Mouse (Mus musculus): Measurements from ENCODE around the gene Cand1. TPM values are rescaled to one million over a fixed set of nuclear protein-coding genes. Genes with fewer than 3 reads are reported as not detected.

The Cand1 gene
- polyA plus RNA-seq, 1 experiment from 2014 or later = 107 TPM

DNA sequence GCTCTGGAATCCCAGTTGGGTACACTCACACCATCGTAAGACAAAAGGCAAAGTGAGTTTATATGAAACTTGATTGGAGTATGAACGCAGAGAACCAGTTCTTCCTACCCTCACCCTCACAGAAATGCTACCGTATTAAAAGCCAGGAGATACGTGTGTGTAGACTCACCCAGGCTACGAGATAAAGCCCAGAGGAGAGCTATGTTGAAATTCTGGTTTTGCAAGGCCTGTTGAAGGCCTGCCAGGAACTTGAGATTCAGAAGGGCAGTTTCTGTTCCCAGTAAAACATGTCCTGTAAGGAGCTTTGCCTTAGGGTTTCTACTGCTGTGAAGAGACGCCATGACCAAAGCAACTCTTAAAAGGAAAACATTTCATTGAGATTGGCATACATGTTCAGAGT is 79.7 kb downstream of the Cand1 start:
- no peak for DNase-seq (ENCODE audit: low spot score)
- H3K4me1 ChIP-seq = peaks cover 6% of the 10 kb centered on the region
- no peaks in the 10 kb centered on the region for H3K27me3 ChIP-seq (ENCODE audit: low read depth, poor library complexity, severe bottlenecking)
- H3K9me3 ChIP-seq (replicated peaks) = no peaks in the 10 kb centered on the region
- H3K36me3 ChIP-seq = no peaks in the 10 kb centered on the region
- H3K27ac ChIP-seq = no peak overlapping the region
- WGBS = 91% methylated on average over 6 of the region's 6 CpGs
- H3K4me3 ChIP-seq = no peak overlapping the region

DNA sequence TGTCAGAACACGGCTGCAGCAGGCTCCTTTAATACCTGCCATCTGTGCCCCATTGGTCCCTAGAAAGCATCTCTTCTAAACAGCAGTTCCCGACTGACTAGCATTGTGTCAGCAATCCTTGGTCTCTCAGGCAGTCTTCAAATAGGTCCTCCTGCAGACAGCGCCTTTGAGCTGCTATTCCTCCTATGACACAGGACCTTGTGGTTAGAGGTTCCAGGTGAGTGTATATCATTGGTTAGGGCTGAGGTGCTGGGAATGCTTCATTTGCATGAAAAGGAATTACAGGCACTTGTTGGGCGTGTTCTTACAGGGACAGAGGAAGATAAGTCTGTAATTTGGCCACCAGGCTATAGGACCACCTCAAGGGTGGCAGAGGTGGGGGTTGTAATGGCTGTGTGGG is 90.6 kb downstream of the Cand1 start:
- no peak overlapping the region for H3K4me3 ChIP-seq
- DNase-seq (ENCODE audit: low spot score) = no peak
- H3K27ac ChIP-seq = no peak overlapping the region
- H3K4me1 ChIP-seq = no peaks in the 10 kb centered on the region
- no peaks in the 10 kb centered on the region for H3K27me3 ChIP-seq (ENCODE audit: low read depth, poor library complexity, severe bottlenecking)
- 82% methylated on average over 4 of the region's 4 CpGs for WGBS
- H3K9me3 ChIP-seq (replicated peaks) = no peaks in the 10 kb centered on the region
- H3K36me3 ChIP-seq = no peaks in the 10 kb centered on the region

Other genes with a start within 250 kb of the Cand1 start
- gene Grip1, start 213.8 kb upstream of the Cand1 start, polyA plus RNA-seq (2016; fragmentation: Nextera tagmentation; extraction: Ambion mirVana) = 2.0 and 2.8 TPM in 2 replicates